Mouse (Mus musculus): ENCODE measurements around the gene Psmb2.

GRCm38 (mm10) chr4:126751556-126752023, 74.2 kb downstream of the Psmb2 start:
- no peak for TF ChIP-seq CTCF (IDR thresholded peaks at IDR 0.05; ENCODE audit: insufficient read depth, low read depth, low read length)
- no peak for TF ChIP-seq POLR2A (IDR thresholded peaks at IDR 0.05; ENCODE audit: insufficient read depth, low read depth, low read length)

All from olfactory bulb, adult 2 months (tissue).